ENCODE assay signal across 9 mouse cellular contexts in genomic region chr10:92307861-92308260, GRCm38 (mm10).
A peak's percentile ranks its signal among the peaks of the same experiment; 100 is the strongest.
DNase-seq lines count a peak whose midpoint lies in the region; ATAC-seq lines count a peak whose summit lies in the region.
"Had no signal": no experiment of that assay in that cellular context is flagged by ENCODE, and none has a peak within 500 bp of the region (broad histone marks: within the 10 kb centered on the region; RNA-seq: fewer than 3 reads in every experiment).

No protein-coding gene starts in this region.

- H3K9me3 ChIP-seq in embryonic facial prominence, embryonic 11.5 days (replicated peaks; ENCODE audit: control insufficient read depth, low read length): no peaks in the 10 kb centered on the region
- H3K9me3 ChIP-seq in embryonic facial prominence, embryonic 10.5 days: no peaks in the 10 kb centered on the region
- H3K9me3 ChIP-seq: limb, embryonic 12.5 days had no signal

- no peaks in the 10 kb centered on the region for H3K27me3 ChIP-seq in embryonic facial prominence, embryonic 11.5 days (ENCODE audit: control insufficient read depth, insufficient read depth, low read length)
- no peaks in the 10 kb centered on the region for H3K27me3 ChIP-seq in embryonic facial prominence, embryonic 10.5 days (replicated peaks; ENCODE audit: low read depth, poor library complexity, severe bottlenecking)
- H3K27me3 ChIP-seq: limb, embryonic 12.5 days had no signal

- H3K4me3 ChIP-seq in embryonic facial prominence, embryonic 11.5 days (ENCODE audit: low read depth, low read length): no peak overlapping the region
- no peak overlapping the region for H3K4me3 ChIP-seq in embryonic facial prominence, embryonic 10.5 days
- H3K4me3 ChIP-seq: limb, embryonic 12.5 days had no signal

- no peak for ATAC-seq in embryonic facial prominence, embryonic 11.5 days (replicated peaks; ENCODE audit: insufficient number of reproducible peaks, low FRiP score, low TSS enrichment, low read depth)
- no peak for ATAC-seq in activated CD4-positive, CD25-positive, alpha-beta regulatory T cell, adult 4 months

- no peak overlapping the region for H3K4me2 ChIP-seq in embryonic facial prominence, embryonic 11.5 days (ENCODE audit: low read depth, low read length)
- H3K4me2 ChIP-seq: limb, embryonic 12.5 days had no signal

- no peaks in the 10 kb centered on the region for H3K36me3 ChIP-seq in embryonic facial prominence, embryonic 11.5 days (replicated peaks; ENCODE audit: control insufficient read depth, insufficient read depth, low read depth, low read length)
- H3K36me3 ChIP-seq in embryonic facial prominence, embryonic 10.5 days (replicated peaks): no peaks in the 10 kb centered on the region
- H3K36me3 ChIP-seq: limb, embryonic 12.5 days had no signal

- H3K4me1 ChIP-seq in embryonic facial prominence, embryonic 11.5 days (ENCODE audit: control insufficient read depth, insufficient read depth, low read length): no peaks in the 10 kb centered on the region
- no peaks in the 10 kb centered on the region for H3K4me1 ChIP-seq in embryonic facial prominence, embryonic 10.5 days
- H3K4me1 ChIP-seq: limb, embryonic 12.5 days had no signal

- peak; percentile 65 for DNase-seq in embryonic facial prominence, embryonic 11.5 days (ENCODE audit: low spot score)
- DNase-seq in embryonic facial prominence, embryonic 10.5 days (ENCODE audit: low spot score): no peak
- peak; percentile 16 for DNase-seq in layer of hippocampus, adult 11-12 months (ENCODE audit: low spot score)
- no peak for DNase-seq in layer of hippocampus, postnatal 25 days (ENCODE audit: extremely low spot score in 1 of 2, low spot score in 1 of 2)
- DNase-seq in 416B (ENCODE audit: low read depth): peak; percentile 31
- peak; percentile 76 for DNase-seq in embryo, embryonic 10.5 days (ENCODE audit: low spot score)
- DNase-seq in adrenal gland, postnatal 10 days: no peak

- no peak overlapping the region for H3K27ac ChIP-seq in embryonic facial prominence, embryonic 11.5 days (replicated peaks; ENCODE audit: low read depth, low read length)
- no peak overlapping the region for H3K27ac ChIP-seq in embryonic facial prominence, embryonic 10.5 days (replicated peaks)
- H3K27ac ChIP-seq: limb, embryonic 12.5 days had no signal

- WGBS in embryonic facial prominence, embryonic 11.5 days: 43% methylated on average over 3 of the region's 3 CpGs
- 40% methylated on average over 3 of the region's 3 CpGs for WGBS in embryonic facial prominence, embryonic 10.5 days

- H3K9ac ChIP-seq in embryonic facial prominence, embryonic 11.5 days (replicated peaks; ENCODE audit: low read length): no peak overlapping the region
- H3K9ac ChIP-seq: limb, embryonic 12.5 days had no signal

Comparison
In these comparisons a context has a peak if more than half of its experiments do, and no peak if none do; other contexts are left out.
1. DNase-seq: peak in embryonic facial prominence, embryonic 11.5 days (single experiment), layer of hippocampus, adult 11-12 months (single experiment), 416B (single experiment) and embryo, embryonic 10.5 days (single experiment); none in embryonic facial prominence, embryonic 10.5 days (single experiment), layer of hippocampus, postnatal 25 days (0 of 2) and adrenal gland, postnatal 10 days (single experiment).